Comparison of ENCODE assay signal across 26 mouse cellular contexts in the genomic region with DNA sequence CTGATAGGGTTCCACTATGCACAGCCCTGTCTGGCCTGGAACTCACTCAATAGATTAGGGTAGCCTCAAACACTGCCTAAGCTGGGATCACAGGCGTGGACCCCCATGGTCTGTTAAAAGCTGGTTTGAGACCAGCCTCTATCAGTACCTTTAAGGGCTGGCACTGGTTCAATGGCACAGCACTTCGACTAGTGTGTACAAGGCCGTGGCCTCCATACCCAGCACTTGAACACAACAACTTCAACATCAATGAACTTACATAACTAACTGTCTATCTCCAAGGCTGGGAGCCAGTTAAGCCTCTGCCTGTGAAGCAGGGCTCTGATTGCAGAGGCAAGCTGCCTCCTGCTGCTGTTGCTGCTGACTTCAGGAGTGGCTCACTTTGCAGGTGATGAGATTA. TPM values are rescaled to one million over a fixed set of nuclear protein-coding genes. Genes with fewer than 3 reads are reported as not detected.
DNase-seq lines count a peak whose midpoint lies in the region; ATAC-seq and TF ChIP-seq lines count a peak whose summit lies in the region.
"Had no signal": no experiment of that assay in that cellular context is flagged by ENCODE, and none has a peak within 500 bp of the region (broad histone marks: within the 10 kb centered on the region; RNA-seq: fewer than 3 reads in every experiment).

No protein-coding gene starts in this region.

- TF ChIP-seq POLR2A in testis, adult 2 months (IDR thresholded peaks at IDR 0.05; ENCODE audit: control insufficient read depth, low read depth, low read length): no peak

- H3K27ac ChIP-seq in intestine, embryonic 14.5 days (ENCODE audit: low read depth): no peak overlapping the region
- H3K27ac ChIP-seq in intestine, postnatal 0 days (ENCODE audit: low read depth, low read length): no peak overlapping the region
- H3K27ac ChIP-seq in testis, adult 2 months (ENCODE audit: control insufficient read depth, insufficient read depth, low read depth, low read length): peak overlapping the region; percentile 54
- no peak overlapping the region for H3K27ac ChIP-seq in gastrocnemius, adult 2 months
- H3K27ac ChIP-seq: embryonic facial prominence, embryonic 10.5 days; embryonic facial prominence, embryonic 13.5 days; forebrain, embryonic 12.5 days; forebrain, embryonic 15.5 days; heart, adult 2 months; heart, embryonic 10.5 days; hindbrain, embryonic 13.5 days had no signal

- no peak for TF ChIP-seq CTCF in intestine, postnatal 0 days (IDR thresholded peaks at IDR 0.05; ENCODE audit: low read depth)
- TF ChIP-seq CTCF in testis, adult 2 months (IDR thresholded peaks at IDR 0.05; ENCODE audit: control insufficient read depth, insufficient read depth, insufficient replicate concordance, low read depth, low read length): no peak
- no peak for TF ChIP-seq CTCF in gastrocnemius, adult 2 months (IDR thresholded peaks at IDR 0.05)

- H3K9me3 ChIP-seq in intestine, embryonic 14.5 days (ENCODE audit: control insufficient read depth, low read length): no peaks in the 10 kb centered on the region
- no peaks in the 10 kb centered on the region for H3K9me3 ChIP-seq in intestine, postnatal 0 days (ENCODE audit: control insufficient read depth)
- H3K9me3 ChIP-seq: embryonic facial prominence, embryonic 10.5 days; embryonic facial prominence, embryonic 13.5 days; forebrain, embryonic 12.5 days; forebrain, embryonic 15.5 days; heart, embryonic 10.5 days; hindbrain, embryonic 13.5 days had no signal

- H3K9ac ChIP-seq in intestine, embryonic 14.5 days (ENCODE audit: low read length): no peak overlapping the region
- H3K9ac ChIP-seq in intestine, postnatal 0 days (ENCODE audit: low read depth, low read length): no peak overlapping the region
- H3K9ac ChIP-seq: embryonic facial prominence, embryonic 13.5 days; forebrain, embryonic 12.5 days; forebrain, embryonic 15.5 days; hindbrain, embryonic 13.5 days had no signal

- WGBS in intestine, embryonic 14.5 days: 90% methylated on average over 3 of the region's 3 CpGs
- 93% methylated on average over 3 of the region's 3 CpGs for WGBS in intestine, postnatal 0 days

- intact Hi-C loops in gastrocnemius, adult 2 months (cut with DNase I): no loop called here

- no peak overlapping the region for H3K4me2 ChIP-seq in intestine, embryonic 14.5 days (ENCODE audit: low read length)
- no peak overlapping the region for H3K4me2 ChIP-seq in intestine, postnatal 0 days (replicated peaks; ENCODE audit: low read depth)
- H3K4me2 ChIP-seq: embryonic facial prominence, embryonic 13.5 days; forebrain, embryonic 12.5 days; forebrain, embryonic 15.5 days; hindbrain, embryonic 13.5 days had no signal

- peak; percentile 34 for DNase-seq in intestine, embryonic 14.5 days (ENCODE audit: low spot score)
- DNase-seq in testis, postnatal 14 days (ENCODE audit: low spot score): no peak
- DNase-seq in adrenal gland, postnatal 10 days: peak; percentile 67
- peak; percentile 66 to 77 for DNase-seq in adrenal gland, postnatal 36 days
- DNase-seq in layer of hippocampus, postnatal 25 days (ENCODE audit: extremely low spot score in 1 of 2, low spot score in 1 of 2): no peak
- no peak for DNase-seq in gastrocnemius, adult 2 months
- DNase-seq: cerebellum, adult 11-12 months; cerebellum, adult 8-10 months; cerebellum, postnatal 10 days; cerebellum, postnatal 36 days; embryo, embryonic 11 days; gastrocnemius, postnatal 25 days; heart, adult 2 months; kidney, adult 8-10 months had no signal

- H3K4me1 ChIP-seq in intestine, embryonic 14.5 days (replicated peaks; ENCODE audit: control insufficient read depth, insufficient read depth, low read length): peaks cover 2% of the 10 kb centered on the region
- H3K4me1 ChIP-seq in intestine, postnatal 0 days (replicated peaks; ENCODE audit: control insufficient read depth, insufficient read depth, low read length): no peaks in the 10 kb centered on the region; the same call in 1 of the 2 replicates
- peaks cover under 1% of the 10 kb centered on the region; the same call in 1 of the 2 replicates for H3K4me1 ChIP-seq in testis, adult 2 months (ENCODE audit: control insufficient read depth, insufficient read depth, low read length)

- ATAC-seq in intestine, embryonic 14.5 days (replicated peaks; ENCODE audit: low FRiP score, low TSS enrichment, low read depth): no peak
- no peak for ATAC-seq in intestine, postnatal 0 days
- ATAC-seq: CD4-positive, CD25-positive, alpha-beta regulatory T cell, adult 4 months; forebrain, embryonic 15.5 days; hindbrain, embryonic 16.5 days; intestine, embryonic 16.5 days had no signal

- peaks cover 69% of the 10 kb centered on the region for H3K36me3 ChIP-seq in intestine, embryonic 14.5 days (ENCODE audit: control insufficient read depth, insufficient read depth, low read length)
- H3K36me3 ChIP-seq in intestine, postnatal 0 days (ENCODE audit: control insufficient read depth, insufficient read depth): peaks cover 54% of the 10 kb centered on the region
- H3K36me3 ChIP-seq in testis, adult 2 months (ENCODE audit: control insufficient read depth, insufficient read depth, low read length): peaks cover 6% of the 10 kb centered on the region

- no peak overlapping the region for H3K4me3 ChIP-seq in intestine, embryonic 14.5 days (ENCODE audit: low read depth, low read length)
- H3K4me3 ChIP-seq in intestine, postnatal 0 days (ENCODE audit: low read depth, low read length): no peak overlapping the region
- H3K4me3 ChIP-seq in testis, adult 2 months (ENCODE audit: control insufficient read depth, low read depth, low read length): no peak overlapping the region
- no peak overlapping the region for H3K4me3 ChIP-seq in gastrocnemius, adult 2 months
- H3K4me3 ChIP-seq: embryonic facial prominence, embryonic 10.5 days; embryonic facial prominence, embryonic 13.5 days; erythroblast, embryonic 14.5 days; forebrain, embryonic 12.5 days; forebrain, embryonic 15.5 days; heart, adult 2 months; heart, embryonic 10.5 days; hindbrain, embryonic 13.5 days had no signal

- no peaks in the 10 kb centered on the region for H3K27me3 ChIP-seq in intestine, embryonic 14.5 days (replicated peaks; ENCODE audit: control insufficient read depth, insufficient read depth, low read length)
- no peaks in the 10 kb centered on the region for H3K27me3 ChIP-seq in intestine, postnatal 0 days (replicated peaks; ENCODE audit: control insufficient read depth, insufficient read depth, low read length)
- H3K27me3 ChIP-seq in testis, adult 2 months (ENCODE audit: control insufficient read depth, insufficient read depth, low read length): no peaks in the 10 kb centered on the region
- H3K27me3 ChIP-seq: embryonic facial prominence, embryonic 13.5 days; forebrain, embryonic 12.5 days; forebrain, embryonic 15.5 days; hindbrain, embryonic 13.5 days had no signal

RNA-seq across cellular contexts. Expression of a gene that starts 6.0 kb away (rescaled TPM):
- polyA plus RNA-seq in intestine, embryonic 14.5 days (2014; fragmentation: Nextera tagmentation; extraction: Ambion mirVana): 33.8 and 37.8 TPM in 2 replicates
- 17.0 TPM in 2 replicates for polyA plus RNA-seq in intestine, postnatal 0 days (2015; fragmentation: Nextera tagmentation; extraction: Ambion mirVana)
- 15.3 and 16.3 TPM in 2 replicates for polyA plus RNA-seq in testis, adult 2 months (2012; rRNA removed)
- 10 to 100 TPM; 20.7 to 34.6 TPM for total RNA-seq in adrenal gland, postnatal 10 days (2021)
- total RNA-seq in adrenal gland, postnatal 36 days (2021): 10 to 100 TPM; 21.7 to 58.9 TPM
- 10 to 100 TPM; 24.3 to 25.9 TPM for total RNA-seq in layer of hippocampus, postnatal 25 days (2021)
- 10 to 100 TPM in 1 of 2 experiments, 1 to 10 TPM in 1; 8.1 to 11.0 TPM for total RNA-seq in gastrocnemius, adult 2 months (2021)

Comparison
In these comparisons a context has a peak if more than half of its experiments do, and no peak if none do; other contexts are left out.
1. DNase-seq: peak in intestine, embryonic 14.5 days (single experiment), adrenal gland, postnatal 10 days (single experiment) and adrenal gland, postnatal 36 days (2 of 2); none in testis, postnatal 14 days (single experiment), layer of hippocampus, postnatal 25 days (0 of 2) and gastrocnemius, adult 2 months (single experiment).